Mouse (Mus musculus): ENCODE measurements around the gene Akr1e1.

- TF ChIP-seq CTCF (IDR thresholded peaks at IDR 0.05; ENCODE audit: low read depth) (no peak), EP300 (IDR thresholded peaks at IDR 0.05; ENCODE audit: low read depth) (no peak)
Observed at GRCm38 (mm10) chr13:4650190-4650589, 41.2 kb upstream of the Akr1e1 start.

Data from heart, postnatal 0 days (tissue).